In the genomic region with DNA sequence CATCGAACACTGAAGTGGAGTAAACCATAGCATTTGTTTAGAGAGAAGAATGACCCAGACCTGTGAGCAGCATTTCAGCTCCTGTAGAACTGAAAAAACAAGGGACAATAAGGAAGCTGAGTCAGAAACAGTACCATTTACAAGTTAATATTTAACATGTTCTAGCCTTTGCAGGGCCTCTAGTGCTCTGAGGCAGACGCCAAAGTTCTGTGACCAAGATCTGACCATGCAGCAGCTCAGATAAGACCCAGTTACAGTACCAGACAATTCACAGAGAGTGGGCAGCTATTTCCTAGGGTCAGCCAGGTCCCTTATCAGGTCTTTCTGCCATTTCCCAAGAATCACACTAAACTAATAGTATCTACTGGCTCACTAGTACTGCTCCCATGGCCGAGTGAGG, we compare ENCODE assay signal across 16 mouse cellular contexts. TPM values are rescaled to one million over a fixed set of nuclear protein-coding genes. Genes with fewer than 3 reads are reported as not detected.
DNase-seq lines count a peak whose midpoint lies in the region; ATAC-seq lines count a peak whose summit lies in the region.
"Had no signal": no experiment of that assay in that cellular context is flagged by ENCODE, and none has a peak within 500 bp of the region (broad histone marks: within the 10 kb centered on the region; RNA-seq: fewer than 3 reads in every experiment).

No protein-coding gene starts in this region.

- no peak for ATAC-seq in lung, embryonic 16.5 days (ENCODE audit: low read depth)
- ATAC-seq in kidney, embryonic 15.5 days (replicated peaks; ENCODE audit: low FRiP score): peak; percentile 67; the same call in 1 of the 2 replicates
- ATAC-seq in liver, embryonic 15.5 days (ENCODE audit: insufficient read depth): peak; percentile 55
- ATAC-seq: CD4-positive, CD25-positive, alpha-beta regulatory T cell, adult 4 months; forebrain, embryonic 13.5 days had no signal

- WGBS in lung, embryonic 16.5 days: 48% methylated on average over 3 of the region's 3 CpGs
- WGBS in kidney, embryonic 15.5 days: 62% methylated on average over 3 of the region's 3 CpGs
- WGBS in liver, embryonic 15.5 days (ENCODE audit: insufficient replicate concordance): 48% methylated on average over 3 of the region's 3 CpGs

- no peaks in the 10 kb centered on the region for H3K9me3 ChIP-seq in lung, embryonic 16.5 days (ENCODE audit: control insufficient read depth, low read length)
- H3K9me3 ChIP-seq in kidney, embryonic 15.5 days (replicated peaks): no peaks in the 10 kb centered on the region
- no peaks in the 10 kb centered on the region for H3K9me3 ChIP-seq in liver, embryonic 15.5 days (replicated peaks)
- H3K9me3 ChIP-seq: forebrain, embryonic 13.5 days; hindbrain, embryonic 15.5 days; neural tube, embryonic 15.5 days had no signal

- H3K4me2 ChIP-seq in lung, embryonic 16.5 days (ENCODE audit: low read depth, low read length): no peak overlapping the region
- H3K4me2 ChIP-seq in kidney, embryonic 15.5 days: no peak overlapping the region
- no peak overlapping the region for H3K4me2 ChIP-seq in liver, embryonic 15.5 days
- H3K4me2 ChIP-seq: forebrain, embryonic 13.5 days; hindbrain, embryonic 15.5 days; midbrain, embryonic 11.5 days; neural tube, embryonic 15.5 days had no signal

- peaks cover 5% of the 10 kb centered on the region; the same call in 1 of the 2 replicates for H3K4me1 ChIP-seq in lung, embryonic 16.5 days (replicated peaks; ENCODE audit: control insufficient read depth, insufficient read depth, low read length)
- H3K4me1 ChIP-seq in kidney, embryonic 15.5 days: peaks cover 21% of the 10 kb centered on the region
- H3K4me1 ChIP-seq in liver, embryonic 15.5 days (replicated peaks): no peaks in the 10 kb centered on the region

- H3K36me3 ChIP-seq in lung, embryonic 16.5 days (ENCODE audit: control insufficient read depth, insufficient read depth, low read length): peaks cover 20% of the 10 kb centered on the region
- peaks cover 37% of the 10 kb centered on the region for H3K36me3 ChIP-seq in kidney, embryonic 15.5 days
- H3K36me3 ChIP-seq in liver, embryonic 15.5 days (replicated peaks): peaks cover 27% of the 10 kb centered on the region

- no peak overlapping the region for H3K9ac ChIP-seq in lung, embryonic 16.5 days (ENCODE audit: low read length)
- H3K9ac ChIP-seq in kidney, embryonic 15.5 days: no peak overlapping the region
- H3K9ac ChIP-seq in liver, embryonic 15.5 days: no peak overlapping the region
- H3K9ac ChIP-seq: forebrain, embryonic 13.5 days; hindbrain, embryonic 15.5 days; neural tube, embryonic 15.5 days had no signal

- H3K27ac ChIP-seq in lung, embryonic 16.5 days (ENCODE audit: low read length): peak overlapping the region; percentile 29
- H3K27ac ChIP-seq in kidney, embryonic 15.5 days: peak overlapping the region; percentile 77
- H3K27ac ChIP-seq in liver, embryonic 15.5 days (replicated peaks): peak overlapping the region; percentile 26; the same call in 1 of the 2 replicates
- H3K27ac ChIP-seq: forebrain, embryonic 13.5 days; hindbrain, embryonic 15.5 days; neural tube, embryonic 15.5 days had no signal

- DNase-seq in lung, postnatal 4 days: no peak
- DNase-seq in right cerebral cortex, postnatal 4 days: no peak
- no peak for DNase-seq in ovary, postnatal 14 days (ENCODE audit: low spot score)
- DNase-seq in heart, postnatal 25 days (ENCODE audit: low spot score): no peak
- DNase-seq: adrenal gland, postnatal 36 days; cerebellum, adult 9-10 months; embryo, embryonic 11 days; heart, postnatal 14 days had no signal

- no peaks in the 10 kb centered on the region for H3K27me3 ChIP-seq in lung, embryonic 16.5 days (ENCODE audit: control insufficient read depth, insufficient read depth, low read depth, low read length)
- H3K27me3 ChIP-seq in kidney, embryonic 15.5 days: no peaks in the 10 kb centered on the region
- no peaks in the 10 kb centered on the region for H3K27me3 ChIP-seq in liver, embryonic 15.5 days
- H3K27me3 ChIP-seq: forebrain, embryonic 13.5 days; hindbrain, embryonic 15.5 days; neural tube, embryonic 15.5 days had no signal

- H3K4me3 ChIP-seq in lung, embryonic 16.5 days (ENCODE audit: low read length): no peak overlapping the region
- H3K4me3 ChIP-seq in kidney, embryonic 15.5 days (replicated peaks): no peak overlapping the region
- H3K4me3 ChIP-seq in liver, embryonic 15.5 days (replicated peaks): no peak overlapping the region
- H3K4me3 ChIP-seq: forebrain, embryonic 13.5 days; hindbrain, embryonic 15.5 days; neural tube, embryonic 15.5 days had no signal

- intact Hi-C loops in heart, postnatal 25 days (cut with DNase I): loop anchor here (5.0 to 10.0 kb wide), 2 partner anchors 243 to 435 kb away; no protein-coding TSS in a partner anchor

RNA-seq across cellular contexts. Expression of gene Ddx1, which starts 31.4 kb away (rescaled TPM):
- 124 and 131 TPM in 2 replicates for polyA plus RNA-seq in lung, embryonic 16.5 days (2015; fragmentation: Nextera tagmentation; extraction: Ambion mirVana)
- polyA plus RNA-seq in kidney, embryonic 15.5 days (2015; fragmentation: Nextera tagmentation; extraction: Ambion mirVana): 143 and 158 TPM in 2 replicates
- 52.4 and 54.0 TPM in 2 replicates for polyA plus RNA-seq in liver, embryonic 15.5 days (2015; fragmentation: Nextera tagmentation; extraction: Ambion mirVana)
- 10 to 100 TPM; 72.1 to 81.2 TPM for total RNA-seq in heart, postnatal 25 days (2021)

RNA-seq across cellular contexts. Expression of gene Nbas, which starts 51.4 kb away (rescaled TPM):
- polyA plus RNA-seq in lung, embryonic 16.5 days (2015; fragmentation: Nextera tagmentation; extraction: Ambion mirVana): 12.1 and 12.6 TPM in 2 replicates
- 11.7 and 14.5 TPM in 2 replicates for polyA plus RNA-seq in kidney, embryonic 15.5 days (2015; fragmentation: Nextera tagmentation; extraction: Ambion mirVana)
- polyA plus RNA-seq in liver, embryonic 15.5 days (2015; fragmentation: Nextera tagmentation; extraction: Ambion mirVana): 4.5 and 5.1 TPM in 2 replicates
- total RNA-seq in heart, postnatal 25 days (2021): 10 to 100 TPM; 28.3 to 28.5 TPM

Comparison
In these comparisons a context has a peak if more than half of its experiments do, and no peak if none do; other contexts are left out.
1. H3K27ac ChIP-seq: peak in every context shown above with its lines; median percentile 77 in kidney, embryonic 15.5 days; 29 in lung, embryonic 16.5 days; 26 in liver, embryonic 15.5 days.